Mouse (Mus musculus): ENCODE results near the gene Acot4. TPM values are rescaled to one million over a fixed set of nuclear protein-coding genes. Genes with fewer than 3 reads are reported as not detected.
"Not testable (repeated sequence)": the region's sequence is repeated elsewhere in the genome, so short reads cannot be mapped to it uniquely, and the experiment has no call there.

Gene Acot4
- polyA plus RNA-seq, 1 experiment from 2014 or later: 0.46 TPM

- not testable (repeated sequence) for H3K9ac ChIP-seq (replicated peaks; ENCODE audit: low read length); DNase-seq (ENCODE audit: low spot score); H3K9me3 ChIP-seq (replicated peaks; ENCODE audit: control insufficient read depth, low read length); H3K27me3 ChIP-seq (ENCODE audit: control insufficient read depth, insufficient read depth, low read length); H3K36me3 ChIP-seq (replicated peaks; ENCODE audit: control insufficient read depth, insufficient read depth, low read depth, low read length); H3K27ac ChIP-seq (replicated peaks; ENCODE audit: low read depth, low read length); H3K4me2 ChIP-seq (ENCODE audit: low read depth, low read length); H3K4me3 ChIP-seq (ENCODE audit: low read depth, low read length); ATAC-seq (replicated peaks; ENCODE audit: insufficient number of reproducible peaks, low FRiP score, low TSS enrichment, low read depth); H3K4me1 ChIP-seq (ENCODE audit: control insufficient read depth, insufficient read depth, low read length)
- WGBS: 84% methylated on average over 2 of the region's 2 CpGs
Measured at GRCm38 (mm10) chr12:84033302-84033701, 4.9 kb upstream of the Acot4 start.

- no peak for ATAC-seq (replicated peaks; ENCODE audit: insufficient number of reproducible peaks, low FRiP score, low TSS enrichment, low read depth)
- H3K4me3 ChIP-seq (ENCODE audit: low read depth, low read length): no peak overlapping the region
- H3K27me3 ChIP-seq (ENCODE audit: control insufficient read depth, insufficient read depth, low read length): no peaks in the 10 kb centered on the region
- H3K9ac ChIP-seq (replicated peaks; ENCODE audit: low read length): no peak overlapping the region
- H3K4me1 ChIP-seq (ENCODE audit: control insufficient read depth, insufficient read depth, low read length): no peaks in the 10 kb centered on the region
- no peaks in the 10 kb centered on the region for H3K36me3 ChIP-seq (replicated peaks; ENCODE audit: control insufficient read depth, insufficient read depth, low read depth, low read length)
- H3K4me2 ChIP-seq (ENCODE audit: low read depth, low read length): no peak overlapping the region
- no peaks in the 10 kb centered on the region for H3K9me3 ChIP-seq (replicated peaks; ENCODE audit: control insufficient read depth, low read length)
- no peak overlapping the region for H3K27ac ChIP-seq (replicated peaks; ENCODE audit: low read depth, low read length)
- WGBS: 74% methylated on average over 4 of the region's 4 CpGs
- DNase-seq (ENCODE audit: low spot score): no peak
Measured at GRCm38 (mm10) chr12:84034108-84034507, 4.1 kb upstream of the Acot4 start.

DNA sequence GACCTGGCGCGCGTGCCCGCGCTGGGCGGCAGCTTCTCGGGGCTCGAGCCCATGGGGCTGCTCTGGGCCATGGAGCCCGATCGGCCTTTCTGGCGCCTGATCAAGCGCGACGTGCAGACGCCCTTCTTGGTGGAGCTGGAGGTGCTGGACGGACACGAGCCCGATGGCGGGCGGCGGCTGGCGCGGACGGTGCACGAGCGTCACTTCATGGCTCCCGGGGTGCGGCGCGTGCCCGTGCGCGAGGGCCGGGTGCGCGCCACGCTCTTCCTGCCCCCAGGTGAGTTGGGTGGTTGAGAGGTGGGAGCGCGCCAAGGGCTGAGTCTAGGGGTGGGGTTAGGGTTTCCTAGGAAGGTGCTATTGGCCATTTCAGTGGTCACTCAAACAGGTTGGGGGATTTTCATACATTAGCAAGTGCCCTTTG is 522 bp downstream of the Acot4 start, which contains the start of gene Gm49366:
Gene Gm49366 (plus strand): TSS at position 245 of the 421 bp plus-strand sequence.
- peak; percentile 37 for DNase-seq (ENCODE audit: low spot score)
- WGBS: 4% methylated on average over 39 of the region's 39 CpGs
- Histone ChIP-seq H3K4me3 (ENCODE audit: low read depth, low read length) (peak within 1 kb of the TSS; percentile 42), H3K9ac (replicated peaks; ENCODE audit: low read length) (peak within 1 kb of the TSS; percentile 52), H3K4me2 (ENCODE audit: low read depth, low read length) (peak within 1 kb of the TSS; percentile 39)
- H3K4me1 ChIP-seq (ENCODE audit: control insufficient read depth, insufficient read depth, low read length); H3K36me3 ChIP-seq (replicated peaks; ENCODE audit: control insufficient read depth, insufficient read depth, low read depth, low read length); H3K27ac ChIP-seq (replicated peaks; ENCODE audit: low read depth, low read length); ATAC-seq (replicated peaks; ENCODE audit: insufficient number of reproducible peaks, low FRiP score, low TSS enrichment, low read depth); H3K9me3 ChIP-seq (replicated peaks; ENCODE audit: control insufficient read depth, low read length); H3K27me3 ChIP-seq (ENCODE audit: control insufficient read depth, insufficient read depth, low read length): not testable (repeated sequence)

GRCm38 (mm10) chr12:84042248-84042647 is 4.1 kb downstream of the Acot4 start:
- H3K27ac ChIP-seq (replicated peaks; ENCODE audit: low read depth, low read length): no peak overlapping the region
- no peaks in the 10 kb centered on the region for H3K4me1 ChIP-seq (ENCODE audit: control insufficient read depth, insufficient read depth, low read length)
- no peaks in the 10 kb centered on the region for H3K9me3 ChIP-seq (replicated peaks; ENCODE audit: control insufficient read depth, low read length)
- DNase-seq (ENCODE audit: low spot score) (no peak), ATAC-seq (replicated peaks; ENCODE audit: insufficient number of reproducible peaks, low FRiP score, low TSS enrichment, low read depth) (no peak)
- H3K27me3 ChIP-seq (ENCODE audit: control insufficient read depth, insufficient read depth, low read length): no peaks in the 10 kb centered on the region
- no peak overlapping the region for H3K9ac ChIP-seq (replicated peaks; ENCODE audit: low read length)
- 88% methylated on average over 5 of the region's 5 CpGs for whole genome bisulfite sequencing
- H3K4me2 ChIP-seq (ENCODE audit: low read depth, low read length): no peak overlapping the region
- H3K36me3 ChIP-seq (replicated peaks; ENCODE audit: control insufficient read depth, insufficient read depth, low read depth, low read length): no peaks in the 10 kb centered on the region
- no peak overlapping the region for H3K4me3 ChIP-seq (ENCODE audit: low read depth, low read length)

DNA sequence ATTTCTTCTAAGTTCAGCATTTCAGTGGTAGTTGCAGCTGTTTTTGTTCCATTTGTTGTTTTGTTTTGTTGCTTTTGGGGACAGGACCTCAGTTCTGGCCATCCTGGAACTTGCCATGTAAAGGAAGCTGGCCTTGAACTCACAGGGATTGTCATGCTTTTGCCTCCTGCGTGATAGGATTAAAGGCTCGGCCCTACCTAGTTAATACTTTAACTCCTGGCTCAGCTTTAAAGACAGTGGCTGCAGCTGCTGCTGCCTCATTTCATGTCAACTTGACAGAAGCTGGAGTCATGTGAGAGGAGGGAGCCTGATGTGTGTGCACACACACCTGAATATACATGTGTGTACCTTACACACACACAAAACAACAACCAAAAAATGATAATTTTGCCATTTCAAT is 5.9 kb downstream of the Acot4 start:
- Histone ChIP-seq H3K4me2 (ENCODE audit: low read depth, low read length) (no peak overlapping the region), H3K9ac (replicated peaks; ENCODE audit: low read length) (no peak overlapping the region), H3K27ac (replicated peaks; ENCODE audit: low read depth, low read length) (no peak overlapping the region), H3K36me3 (replicated peaks; ENCODE audit: control insufficient read depth, insufficient read depth, low read depth, low read length) (no peaks in the 10 kb centered on the region), H3K4me3 (ENCODE audit: low read depth, low read length) (no peak overlapping the region), H3K27me3 (ENCODE audit: control insufficient read depth, insufficient read depth, low read length) (no peaks in the 10 kb centered on the region), H3K4me1 (ENCODE audit: control insufficient read depth, insufficient read depth, low read length) (no peaks in the 10 kb centered on the region), H3K9me3 (replicated peaks; ENCODE audit: control insufficient read depth, low read length) (no peaks in the 10 kb centered on the region)
- 72% methylated on average over 2 of the region's 2 CpGs for WGBS
- no peak for ATAC-seq (replicated peaks; ENCODE audit: insufficient number of reproducible peaks, low FRiP score, low TSS enrichment, low read depth)
- no peak for DNase-seq (ENCODE audit: low spot score)

GRCm38 (mm10) chr12:84046906-84047305 is 8.7 kb downstream of the Acot4 start:
- 95% methylated on average over 1 of the region's 1 CpGs for WGBS

DNA sequence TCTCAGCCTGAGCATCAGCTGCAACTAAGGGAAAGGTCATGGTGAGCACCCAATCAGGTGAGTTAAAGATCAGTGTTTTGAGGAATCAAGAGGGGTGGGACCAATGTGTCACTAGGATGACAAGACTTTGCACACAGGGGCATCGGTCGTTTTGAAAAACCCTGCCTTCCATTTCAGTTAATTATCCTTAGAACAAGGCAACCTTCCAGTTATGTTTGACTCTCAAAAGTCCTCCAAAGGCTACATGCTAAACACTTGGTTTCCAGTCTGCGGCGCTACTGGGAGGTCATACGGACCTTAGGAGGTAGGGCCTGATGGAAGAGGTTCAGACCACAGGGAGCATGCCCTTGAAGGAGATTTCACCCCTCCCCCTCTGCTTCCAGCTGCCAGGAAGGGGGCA is 12.6 kb downstream of the Acot4 start:
- H3K4me2 ChIP-seq (ENCODE audit: low read depth, low read length); ATAC-seq (replicated peaks; ENCODE audit: insufficient number of reproducible peaks, low FRiP score, low TSS enrichment, low read depth); H3K9ac ChIP-seq (replicated peaks; ENCODE audit: low read length); H3K36me3 ChIP-seq (replicated peaks; ENCODE audit: control insufficient read depth, insufficient read depth, low read depth, low read length); H3K4me3 ChIP-seq (ENCODE audit: low read depth, low read length); DNase-seq (ENCODE audit: low spot score); H3K9me3 ChIP-seq (replicated peaks; ENCODE audit: control insufficient read depth, low read length); H3K27ac ChIP-seq (replicated peaks; ENCODE audit: low read depth, low read length); H3K4me1 ChIP-seq (ENCODE audit: control insufficient read depth, insufficient read depth, low read length); H3K27me3 ChIP-seq (ENCODE audit: control insufficient read depth, insufficient read depth, low read length): not testable (repeated sequence)
- 89% methylated on average over 5 of the region's 5 CpGs for WGBS

More at GRCm38 (mm10) chr12:84046906-84047305, 8.7 kb downstream of the Acot4 start:
- H3K36me3 ChIP-seq (replicated peaks; ENCODE audit: control insufficient read depth, insufficient read depth, low read depth, low read length): no peaks in the 10 kb centered on the region
- no peak for ATAC-seq (replicated peaks; ENCODE audit: insufficient number of reproducible peaks, low FRiP score, low TSS enrichment, low read depth)
- no peaks in the 10 kb centered on the region for H3K4me1 ChIP-seq (ENCODE audit: control insufficient read depth, insufficient read depth, low read length)
- no peak overlapping the region for H3K4me2 ChIP-seq (ENCODE audit: low read depth, low read length)
- DNase-seq (ENCODE audit: low spot score): no peak
- H3K9ac ChIP-seq (replicated peaks; ENCODE audit: low read length): no peak overlapping the region
- H3K27me3 ChIP-seq (ENCODE audit: control insufficient read depth, insufficient read depth, low read length): no peaks in the 10 kb centered on the region
- no peak overlapping the region for H3K27ac ChIP-seq (replicated peaks; ENCODE audit: low read depth, low read length)
- H3K4me3 ChIP-seq (ENCODE audit: low read depth, low read length): no peak overlapping the region
- H3K9me3 ChIP-seq (replicated peaks; ENCODE audit: control insufficient read depth, low read length): no peaks in the 10 kb centered on the region

- ATAC-seq (replicated peaks; ENCODE audit: insufficient number of reproducible peaks, low FRiP score, low TSS enrichment, low read depth) (no peak), DNase-seq (ENCODE audit: low spot score) (no peak)
- Histone ChIP-seq H3K36me3 (replicated peaks; ENCODE audit: control insufficient read depth, insufficient read depth, low read depth, low read length) (no peaks in the 10 kb centered on the region), H3K9ac (replicated peaks; ENCODE audit: low read length) (no peak within 1 kb of the TSS), H3K4me2 (ENCODE audit: low read depth, low read length) (no peak within 1 kb of the TSS), H3K9me3 (replicated peaks; ENCODE audit: control insufficient read depth, low read length) (no peaks in the 10 kb centered on the region), H3K4me3 (ENCODE audit: low read depth, low read length) (no peak within 1 kb of the TSS), H3K27ac (replicated peaks; ENCODE audit: low read depth, low read length) (no peak within 1 kb of the TSS), H3K27me3 (ENCODE audit: control insufficient read depth, insufficient read depth, low read length) (peaks cover 6% of the 10 kb centered on the region; the same call in 1 of the 2 replicates), H3K4me1 (ENCODE audit: control insufficient read depth, insufficient read depth, low read length) (no peaks in the 10 kb centered on the region)
- 80% methylated on average over 5 of the region's 5 CpGs for WGBS
Measured at GRCm38 (mm10) chr12:84051937-84052474, 13.8 kb downstream of the Acot4 start, which contains the start of gene Acot3. Gene Acot3, plus strand, starts transcription at chr12:84052144.
